Mouse (Mus musculus) small intestine, adult 2 months (tissue): Measurements from ENCODE around the gene Fam102a.
A peak's percentile ranks its signal among the peaks of the same experiment; 100 is the strongest.

ENCODE experiments used
- CTCF ChIP-seq: fragments of 200-500 bp; IDR thresholded peaks from 2 replicates; pipeline ENCODE4 v1.5.1; 2012; ENCODE audit warnings: low read depth, mild to moderate bottlenecking, control low read depth, inconsistent platforms, low read length, moderate library complexity, mixed read lengths; ENCODE audit not compliant: insufficient replicate concordance, insufficient read length; ENCODE audit errors: extremely low read depth
- POLR2A ChIP-seq: fragments of 200-500 bp; IDR thresholded peaks from 2 replicates; pipeline ENCODE4 v1.6.1; 2012; ENCODE audit warnings: low read depth, mild to moderate bottlenecking, control low read depth, inconsistent platforms, low read length, moderate library complexity

- TF ChIP-seq POLR2A (no peak), CTCF (peak; percentile 81; the same call in 1 of the 2 replicates)
These were observed 31.5 kb downstream of the Fam102a start for GRCm38 (mm10) chr2:32566536-32567063.
